Mouse (Mus musculus) forebrain, embryonic 11.5 days (tissue): ENCODE measurements at regions not wholly inside any gene's neighbourhood (a gene's known extent, or its start where the extent isn't known, plus 50 kb on each side); places are given as distances from the start of the nearest gene placed in this dataset.

Source experiments
- ATAC-seq: fragments of 200-750 bp; cut with Nextera tagmentation; replicated peaks from 2 replicates; pipeline ENCODE4 v1.8.0; 2017; ENCODE audit warnings: moderate TSS enrichment; ENCODE audit not compliant: low FRiP score
- DNase-seq: peaks from one replicate; pipeline ENCODE4 v3.0.0-alpha.2; 2017; ENCODE audit warnings: low spot score
- H3K27ac ChIP-seq: fragments of 300-500 bp; sonication (generic); 2 replicates; pipeline ENCODE4 v1.5.1; 2014; ENCODE audit warnings: low read depth, low read length
- H3K27me3 ChIP-seq: fragments of 300-500 bp; sonication (generic); 2 replicates; pipeline ENCODE4 v1.6.1; 2014; ENCODE audit warnings: mild to moderate bottlenecking, low read length, mixed read lengths; ENCODE audit not compliant: control insufficient read depth, insufficient read depth
- H3K36me3 ChIP-seq: fragments of 300-500 bp; sonication (generic); 2 replicates; pipeline ENCODE4 v1.6.1; 2014; ENCODE audit warnings: mild to moderate bottlenecking, low read length, moderate library complexity, mixed read lengths; ENCODE audit not compliant: control insufficient read depth, insufficient read depth
- H3K4me1 ChIP-seq: fragments of 300-500 bp; sonication (generic); replicated peaks from 2 replicates; pipeline ENCODE4 v1.6.1; 2014; ENCODE audit warnings: low read length, mixed read lengths; ENCODE audit not compliant: control insufficient read depth, insufficient read depth
- H3K4me2 ChIP-seq: fragments of 300-500 bp; sonication (generic); 2 replicates; pipeline ENCODE4 v1.6.1; 2014; ENCODE audit warnings: low read depth, mild to moderate bottlenecking, low read length, moderate library complexity, mixed read lengths; ENCODE audit not compliant: severe bottlenecking
- H3K4me3 ChIP-seq: fragments of 300-500 bp; sonication (generic); 2 replicates; pipeline ENCODE4 v1.5.1; 2014; ENCODE audit warnings: low read depth, low read length
- H3K9ac ChIP-seq: fragments of 300-500 bp; sonication (generic); 2 replicates; pipeline ENCODE4 v1.6.1; 2014; ENCODE audit warnings: low read length
- H3K9me3 ChIP-seq: fragments of 300-500 bp; sonication (generic); 2 replicates; pipeline ENCODE4 v1.6.1; 2016; ENCODE audit warnings: low read length, mixed read lengths; ENCODE audit not compliant: control insufficient read depth
- WGBS: fragments of 180-500 bp; shearing (Covaris S2); extraction: QIAGEN DNeasy Blood & Tissue Kit; methylation state at CpG from one replicate; pipeline ENCODE4 v1.1.7; 2014; 5-methylcytosine and 5-hydroxymethylcytosine counted together

DNA sequence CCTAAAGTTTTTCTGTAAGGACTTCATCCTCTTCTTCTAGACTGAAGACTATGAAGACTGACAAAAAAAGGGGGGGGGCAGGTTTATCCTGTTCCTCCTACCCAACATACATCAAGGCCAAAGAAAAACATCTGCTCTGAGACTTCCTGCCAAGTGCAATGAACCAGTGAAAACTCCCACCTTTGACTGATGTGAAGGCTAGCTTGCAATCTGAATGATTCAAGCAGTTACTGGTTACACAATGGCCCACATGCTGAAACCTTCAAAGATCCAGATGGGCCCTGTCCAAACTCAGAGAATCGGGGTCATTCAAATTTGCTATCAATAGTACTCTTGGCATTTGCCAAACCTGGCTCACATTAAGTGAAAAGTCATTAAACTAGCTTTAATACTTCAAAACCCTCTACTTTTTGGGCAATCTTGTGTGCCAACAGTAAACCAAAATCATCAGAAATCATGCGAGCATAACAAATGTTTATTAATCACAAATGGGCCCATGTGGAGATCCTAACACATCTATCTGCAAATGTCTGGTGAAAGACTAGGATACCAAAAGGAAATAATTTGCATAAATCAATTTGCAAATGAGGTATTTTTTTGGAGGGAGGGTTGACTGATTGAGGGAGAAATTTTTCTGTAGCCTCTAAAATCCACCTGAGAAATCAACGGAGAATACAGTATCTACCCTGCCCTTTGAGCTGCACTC, 79.0 kb upstream of the Aco1 start:
- H3K4me1 ChIP-seq: no peaks in the 10 kb centered on the region
- no peak overlapping the region for H3K9ac ChIP-seq
- H3K4me3 ChIP-seq: no peak overlapping the region
- H3K27ac ChIP-seq: no peak overlapping the region
- WGBS: 90% methylated on average over 3 of the region's 3 CpGs
- ATAC-seq: no peak
- H3K9me3 ChIP-seq: no peaks in the 10 kb centered on the region
- no peak overlapping the region for H3K4me2 ChIP-seq
- no peaks in the 10 kb centered on the region for H3K27me3 ChIP-seq
- no peak for DNase-seq
- H3K36me3 ChIP-seq: no peaks in the 10 kb centered on the region

DNA sequence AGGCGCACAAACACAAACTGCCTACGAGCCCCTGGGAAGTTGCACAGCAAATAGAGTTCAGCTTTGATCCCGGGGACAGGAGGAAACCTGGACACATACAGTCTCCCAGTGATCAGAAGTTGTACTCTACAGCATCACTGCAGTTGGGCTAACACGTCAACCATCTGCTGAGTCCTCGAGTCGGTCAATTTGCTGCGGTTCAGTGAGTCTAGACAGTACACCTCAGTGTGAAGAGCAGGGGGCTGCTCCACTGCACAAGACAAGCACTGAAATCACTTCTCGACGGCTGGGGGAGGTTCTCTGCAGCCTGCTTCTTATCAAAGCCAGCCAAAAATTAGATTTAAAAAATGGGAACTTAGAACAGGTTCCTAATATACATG, 78.4 kb upstream of the Aco1 start:
- ATAC-seq (peak; percentile 84), DNase-seq (peak; percentile 50)
- Histone ChIP-seq H3K9ac (no peak overlapping the region), H3K4me2 (no peak overlapping the region), H3K27me3 (no peaks in the 10 kb centered on the region), H3K36me3 (no peaks in the 10 kb centered on the region), H3K4me1 (no peaks in the 10 kb centered on the region), H3K27ac (no peak overlapping the region), H3K9me3 (no peaks in the 10 kb centered on the region), H3K4me3 (no peak overlapping the region)
- WGBS: 67% methylated on average over 9 of the region's 9 CpGs

DNA sequence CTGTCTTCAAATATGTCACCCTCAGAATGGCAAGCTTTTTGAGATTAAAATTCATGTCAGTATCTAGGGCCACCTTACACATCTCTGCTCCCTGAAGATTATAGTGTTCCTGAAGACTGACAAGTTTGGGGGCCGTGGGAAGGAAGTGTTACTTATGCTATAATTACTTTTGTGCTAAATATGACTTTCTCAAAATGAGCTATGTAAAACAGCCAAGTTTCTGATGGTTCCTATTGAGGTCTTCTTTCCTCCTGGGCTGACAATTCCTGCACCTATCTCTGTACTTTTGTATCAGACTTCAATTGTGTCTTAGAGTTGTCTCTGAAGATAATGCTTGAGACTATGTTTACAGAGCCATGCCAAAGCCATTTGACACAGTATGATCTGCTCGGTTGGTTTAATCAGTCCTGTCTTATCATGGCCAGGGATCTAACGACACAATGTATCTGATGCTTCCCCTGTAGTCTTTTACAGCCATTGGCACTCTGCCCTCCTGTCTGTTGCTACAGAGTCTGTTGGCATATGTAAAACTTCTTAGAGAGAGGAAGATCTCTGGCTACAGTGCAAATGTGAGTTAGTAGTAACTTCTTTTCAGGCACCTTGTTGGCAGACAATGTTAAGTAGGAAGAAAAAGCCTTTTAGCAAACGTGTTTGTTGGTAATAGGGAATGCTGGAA, 71.8 kb upstream of the Aco1 start:
- no peak overlapping the region for H3K27ac ChIP-seq
- DNase-seq (no peak), ATAC-seq (no peak)
- no peaks in the 10 kb centered on the region for H3K36me3 ChIP-seq
- no peak overlapping the region for H3K4me3 ChIP-seq
- no peak overlapping the region for H3K9ac ChIP-seq
- no peaks in the 10 kb centered on the region for H3K4me1 ChIP-seq
- 74% methylated on average over 4 of the region's 4 CpGs for WGBS
- no peaks in the 10 kb centered on the region for H3K9me3 ChIP-seq
- no peak overlapping the region for H3K4me2 ChIP-seq
- no peaks in the 10 kb centered on the region for H3K27me3 ChIP-seq

DNA sequence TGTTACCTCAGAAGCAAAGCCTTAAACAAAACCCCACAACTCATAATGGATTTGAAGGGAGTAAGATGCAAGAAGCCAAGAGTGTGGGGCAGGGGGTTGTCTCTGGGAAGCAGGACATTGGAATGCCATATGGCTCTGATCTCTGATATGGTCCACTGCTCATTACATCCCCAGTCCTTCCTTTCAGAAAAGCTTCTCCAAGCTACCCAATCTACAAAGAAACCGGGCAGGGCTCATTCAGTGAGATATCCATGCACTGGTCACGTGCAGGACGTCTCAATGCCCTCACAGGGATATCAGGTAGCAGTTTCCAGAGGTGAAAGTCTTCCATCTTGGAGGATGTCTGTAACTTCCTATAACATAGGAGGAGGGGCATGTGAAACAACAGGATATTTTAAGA, 61.8 kb upstream of the Aco1 start:
- Histone ChIP-seq H3K4me2 (no peak overlapping the region), H3K9ac (no peak overlapping the region), H3K4me3 (no peak overlapping the region), H3K4me1 (no peaks in the 10 kb centered on the region), H3K36me3 (no peaks in the 10 kb centered on the region), H3K9me3 (no peaks in the 10 kb centered on the region), H3K27me3 (no peaks in the 10 kb centered on the region), H3K27ac (no peak overlapping the region)
- no peak for DNase-seq
- ATAC-seq: no peak
- WGBS: 70% methylated on average over 3 of the region's 3 CpGs

- Histone ChIP-seq H3K27me3 (no peaks in the 10 kb centered on the region), H3K9me3 (no peaks in the 10 kb centered on the region), H3K27ac (no peak overlapping the region), H3K36me3 (no peaks in the 10 kb centered on the region), H3K9ac (no peak overlapping the region), H3K4me1 (no peaks in the 10 kb centered on the region), H3K4me3 (no peak overlapping the region), H3K4me2 (no peak overlapping the region)
- no peak for DNase-seq
- WGBS: 71% methylated on average over 5 of the region's 5 CpGs
- no peak for ATAC-seq
Measured at GRCm38 (mm10) chr4:40090295-40090694, 52.6 kb upstream of the Aco1 start.
